Mouse (Mus musculus): ENCODE measurements around the gene Gm21958. TPM values are rescaled to one million over a fixed set of nuclear protein-coding genes. Genes with fewer than 3 reads are reported as not detected.
A peak's percentile ranks its signal among the peaks of the same experiment; 100 is the strongest.

Gm21958 gene
- polyA plus RNA-seq, 1 experiment from 2014 or later = 1.3 TPM

GRCm38 (mm10) chr3:54736101-54736927 lies 22.2 kb upstream of the Gm21958 start:
- WGBS = 55% methylated on average over 18 of the region's 18 CpGs
- Histone ChIP-seq H3K27me3 (no peaks in the 10 kb centered on the region), H3K27ac (peak overlapping the region; percentile 99; the same call in 1 of the 2 replicates), H3K9me3 (no peaks in the 10 kb centered on the region), H3K4me2 (replicated peaks) (peak overlapping the region; percentile 88), H3K4me3 (peak overlapping the region; percentile 85), H3K9ac (peak overlapping the region; percentile 95), H3K4me1 (peaks cover 13% of the 10 kb centered on the region), H3K36me3 (peaks cover 54% of the 10 kb centered on the region)
- no peak for ATAC-seq (ENCODE audit: low FRiP score, low read depth)

- Histone ChIP-seq H3K27ac (peak within 1 kb of the TSS; percentile 99), H3K4me2 (replicated peaks) (peak within 1 kb of the TSS; percentile 88), H3K27me3 (no peaks in the 10 kb centered on the region), H3K4me3 (peak within 1 kb of the TSS; percentile 85), H3K9ac (peak within 1 kb of the TSS; percentile 95), H3K36me3 (peaks cover 54% of the 10 kb centered on the region), H3K4me1 (peaks cover 13% of the 10 kb centered on the region), H3K9me3 (no peaks in the 10 kb centered on the region)
- WGBS = under 1% methylated on average over 60 of the region's 65 CpGs
- peak; percentile 91 for ATAC-seq (ENCODE audit: low FRiP score, low read depth)
Observed at GRCm38 (mm10) chr3:54735247-54736046, 21.3 kb upstream of the Gm21958 start, which contains the start of the genes Exosc8 and Alg5. Exosc8 (minus strand) TSS chr3:54735393. Alg5 (plus strand) TSS chr3:54735539.

GRCm38 (mm10) chr3:54734411-54735246 lies 20.5 kb upstream of the Gm21958 start:
- WGBS = under 1% methylated on average over 84 of the region's 84 CpGs
- peak; percentile 93 for ATAC-seq (ENCODE audit: low FRiP score, low read depth)
- Histone ChIP-seq H3K9me3 (no peaks in the 10 kb centered on the region), H3K9ac (peak overlapping the region; percentile 95), H3K36me3 (peaks cover 56% of the 10 kb centered on the region), H3K27me3 (no peaks in the 10 kb centered on the region), H3K4me1 (peaks cover 13% of the 10 kb centered on the region), H3K4me2 (replicated peaks) (peak overlapping the region; percentile 88), H3K27ac (peak overlapping the region; percentile 99), H3K4me3 (peak overlapping the region; percentile 85)

GRCm38 (mm10) chr3:54732371-54732770 lies 18.2 kb upstream of the Gm21958 start:
- H3K4me3 ChIP-seq = no peak overlapping the region
- WGBS = 89% methylated on average over 4 of the region's 4 CpGs
- no peaks in the 10 kb centered on the region for H3K27me3 ChIP-seq
- peaks cover 59% of the 10 kb centered on the region for H3K36me3 ChIP-seq
- no peaks in the 10 kb centered on the region for H3K9me3 ChIP-seq
- H3K4me1 ChIP-seq = peaks cover 13% of the 10 kb centered on the region
- no peak for ATAC-seq (ENCODE audit: low FRiP score, low read depth)
- H3K4me2 ChIP-seq (replicated peaks) = no peak overlapping the region
- no peak overlapping the region for H3K27ac ChIP-seq
- no peak overlapping the region for H3K9ac ChIP-seq

GRCm38 (mm10) chr3:54731626-54732150 lies 17.5 kb upstream of the Gm21958 start:
- no peaks in the 10 kb centered on the region for H3K9me3 ChIP-seq
- WGBS = 24% methylated on average over 8 of the region's 8 CpGs
- peaks cover 13% of the 10 kb centered on the region for H3K4me1 ChIP-seq
- H3K27me3 ChIP-seq = no peaks in the 10 kb centered on the region
- no peak overlapping the region for H3K9ac ChIP-seq
- no peak overlapping the region for H3K4me3 ChIP-seq
- no peak overlapping the region for H3K4me2 ChIP-seq (replicated peaks)
- peaks cover 66% of the 10 kb centered on the region for H3K36me3 ChIP-seq
- ATAC-seq (ENCODE audit: low FRiP score, low read depth) = no peak
- no peak overlapping the region for H3K27ac ChIP-seq

GRCm38 (mm10) chr3:54728100-54728499 lies 13.9 kb upstream of the Gm21958 start:
- Histone ChIP-seq H3K36me3 (peaks cover 81% of the 10 kb centered on the region), H3K9me3 (no peaks in the 10 kb centered on the region), H3K4me1 (no peaks in the 10 kb centered on the region), H3K9ac (no peak overlapping the region), H3K27me3 (no peaks in the 10 kb centered on the region), H3K4me2 (replicated peaks) (no peak overlapping the region), H3K4me3 (no peak overlapping the region), H3K27ac (no peak overlapping the region)
- ATAC-seq (ENCODE audit: low FRiP score, low read depth) = no peak
- 94% methylated on average over 6 of the region's 6 CpGs for WGBS

- Histone ChIP-seq H3K9ac (no peak overlapping the region), H3K27ac (no peak overlapping the region), H3K27me3 (no peaks in the 10 kb centered on the region), H3K4me3 (no peak overlapping the region), H3K4me2 (replicated peaks) (no peak overlapping the region), H3K4me1 (no peaks in the 10 kb centered on the region), H3K9me3 (no peaks in the 10 kb centered on the region), H3K36me3 (peaks cover 81% of the 10 kb centered on the region)
- WGBS = 92% methylated on average over 2 of the region's 2 CpGs
- ATAC-seq (ENCODE audit: low FRiP score, low read depth) = no peak
Observed at GRCm38 (mm10) chr3:54727588-54727987, 13.4 kb upstream of the Gm21958 start.

GRCm38 (mm10) chr3:54725344-54725743 lies 11.2 kb upstream of the Gm21958 start:
- 92% methylated on average over 2 of the region's 2 CpGs for WGBS
- ATAC-seq (ENCODE audit: low FRiP score, low read depth) = no peak

GRCm38 (mm10) chr3:54723741-54724500 lies 9.8 kb upstream of the Gm21958 start:
- no peaks in the 10 kb centered on the region for H3K4me1 ChIP-seq
- H3K36me3 ChIP-seq = peaks cover 73% of the 10 kb centered on the region
- no peaks in the 10 kb centered on the region for H3K9me3 ChIP-seq
- 90% methylated on average over 10 of the region's 10 CpGs for WGBS
- H3K27ac ChIP-seq = no peak overlapping the region
- H3K9ac ChIP-seq = no peak overlapping the region
- H3K27me3 ChIP-seq = no peaks in the 10 kb centered on the region
- H3K4me2 ChIP-seq (replicated peaks) = no peak overlapping the region
- ATAC-seq (ENCODE audit: low FRiP score, low read depth) = no peak
- no peak overlapping the region for H3K4me3 ChIP-seq

More at GRCm38 (mm10) chr3:54725344-54725743, 11.2 kb upstream of the Gm21958 start:
- H3K27ac ChIP-seq = no peak overlapping the region
- no peaks in the 10 kb centered on the region for H3K4me1 ChIP-seq
- H3K36me3 ChIP-seq = peaks cover 80% of the 10 kb centered on the region
- H3K27me3 ChIP-seq = no peaks in the 10 kb centered on the region
- no peak overlapping the region for H3K4me2 ChIP-seq (replicated peaks)
- no peak overlapping the region for H3K9ac ChIP-seq
- H3K4me3 ChIP-seq = no peak overlapping the region
- no peaks in the 10 kb centered on the region for H3K9me3 ChIP-seq

- no peak overlapping the region for H3K4me2 ChIP-seq (replicated peaks)
- no peak overlapping the region for H3K4me3 ChIP-seq
- H3K27ac ChIP-seq = no peak overlapping the region
- H3K4me1 ChIP-seq = no peaks in the 10 kb centered on the region
- no peak for ATAC-seq (ENCODE audit: low FRiP score, low read depth)
- H3K27me3 ChIP-seq = no peaks in the 10 kb centered on the region
- H3K9ac ChIP-seq = no peak overlapping the region
- peaks cover 84% of the 10 kb centered on the region for H3K36me3 ChIP-seq
- H3K9me3 ChIP-seq = no peaks in the 10 kb centered on the region
- 73% methylated on average over 3 of the region's 3 CpGs for WGBS
Observed at GRCm38 (mm10) chr3:54718947-54719346, 4.8 kb upstream of the Gm21958 start.

GRCm38 (mm10) chr3:54717348-54717747 lies 3.2 kb upstream of the Gm21958 start:
- no peaks in the 10 kb centered on the region for H3K4me1 ChIP-seq
- H3K27me3 ChIP-seq = no peaks in the 10 kb centered on the region
- H3K27ac ChIP-seq = no peak overlapping the region
- H3K36me3 ChIP-seq = peaks cover 76% of the 10 kb centered on the region
- no peak overlapping the region for H3K4me2 ChIP-seq (replicated peaks)
- no peak for ATAC-seq (ENCODE audit: low FRiP score, low read depth)
- H3K9me3 ChIP-seq = no peaks in the 10 kb centered on the region
- H3K9ac ChIP-seq = no peak overlapping the region
- WGBS = 83% methylated on average over 6 of the region's 6 CpGs
- H3K4me3 ChIP-seq = no peak overlapping the region
